28 mouse cellular contexts compared by ENCODE assay signal in genomic region chr16:18704126-18704525, GRCm38 (mm10).
DNase-seq lines count a peak whose midpoint lies in the region; ATAC-seq and TF ChIP-seq lines count a peak whose summit lies in the region.
"Had no signal": no experiment of that assay in that cellular context is flagged by ENCODE, and none has a peak within 500 bp of the region (broad histone marks: within the 10 kb centered on the region; RNA-seq: fewer than 3 reads in every experiment).

No protein-coding gene starts in this region.

- intact Hi-C loops in heart, postnatal 25 days (cut with DNase I), result loop anchor here (5.0 kb wide), 1 partner anchor 73 kb away; the partner anchor contains the start of gene Cldn5

- TF ChIP-seq CTCF in lung, postnatal 0 days (IDR thresholded peaks at IDR 0.05), result no peak

- no peaks in the 10 kb centered on the region for H3K9me3 ChIP-seq in heart, embryonic 13.5 days
- no peaks in the 10 kb centered on the region for H3K9me3 ChIP-seq in kidney, embryonic 16.5 days (ENCODE audit: low read length)
- H3K9me3 ChIP-seq in lung, postnatal 0 days (ENCODE audit: low read length), result no peaks in the 10 kb centered on the region
- H3K9me3 ChIP-seq: forebrain, embryonic 10.5 days; G1E; heart, embryonic 12.5 days; hindbrain, embryonic 10.5 days; limb, embryonic 12.5 days; liver, embryonic 13.5 days had no signal

- DNase-seq in heart, postnatal 25 days (ENCODE audit: low spot score), result no peak
- no peak for DNase-seq in kidney, postnatal 14 days
- DNase-seq in lung, postnatal 0 days (ENCODE audit: low spot score), result no peak
- DNase-seq in lung, postnatal 36 days, result no peak
- DNase-seq: adrenal gland, postnatal 36 days; B cell, adult 2 months; cerebellum, adult 11 months; cerebellum, adult 9-11 months; gastrocnemius, postnatal 14 days; kidney, adult 18-20 months; liver, embryonic 13.5 days; right cerebral cortex, postnatal 25 days; spleen, adult 18-20 months; thymus, postnatal 25 days had no signal

- H3K4me1 ChIP-seq in heart, embryonic 13.5 days, result peaks cover 17% of the 10 kb centered on the region
- peaks cover 16% of the 10 kb centered on the region for H3K4me1 ChIP-seq in kidney, embryonic 16.5 days (ENCODE audit: insufficient read depth, low read length)
- H3K4me1 ChIP-seq in lung, postnatal 0 days (ENCODE audit: insufficient read depth, low read depth, low read length), result peaks cover 20% of the 10 kb centered on the region; the same call in 1 of the 2 replicates
- H3K4me1 ChIP-seq: forebrain, embryonic 10.5 days; liver, embryonic 13.5 days had no signal

- 0 out of 2 replicates have a peak overlapping the region, but pooled peaks have one; percentile 3 for H3K27ac ChIP-seq in heart, embryonic 13.5 days (replicated peaks)
- H3K27ac ChIP-seq in kidney, embryonic 16.5 days (ENCODE audit: low read length), result peak overlapping the region; percentile 35; the same call in 1 of the 2 replicates
- H3K27ac ChIP-seq in lung, postnatal 0 days (ENCODE audit: low read length), result peak overlapping the region; percentile 71; the same call in 1 of the 2 replicates
- H3K27ac ChIP-seq: forebrain, embryonic 10.5 days; hindbrain, embryonic 10.5 days; kidney, postnatal 0 days; limb, embryonic 12.5 days; liver, embryonic 13.5 days had no signal

- no peaks in the 10 kb centered on the region for H3K79me2 ChIP-seq in myocyte (ENCODE audit: control insufficient read depth, insufficient read depth)

- no peak overlapping the region; the same call in 1 of the 2 replicates for H3K9ac ChIP-seq in heart, embryonic 13.5 days
- H3K9ac ChIP-seq in kidney, embryonic 16.5 days (replicated peaks; ENCODE audit: low read length), result no peak overlapping the region
- H3K9ac ChIP-seq in lung, postnatal 0 days (replicated peaks; ENCODE audit: low read depth), result no peak overlapping the region
- H3K9ac ChIP-seq: heart, embryonic 12.5 days; limb, embryonic 12.5 days; liver, embryonic 13.5 days; lung, embryonic 14.5 days had no signal

- H3K36me3 ChIP-seq in heart, embryonic 13.5 days, result no peaks in the 10 kb centered on the region
- H3K36me3 ChIP-seq in kidney, embryonic 16.5 days (ENCODE audit: insufficient read depth, low read length), result no peaks in the 10 kb centered on the region
- H3K36me3 ChIP-seq in lung, postnatal 0 days (ENCODE audit: insufficient read depth, low read length), result no peaks in the 10 kb centered on the region
- H3K36me3 ChIP-seq in myocyte (ENCODE audit: control insufficient read depth, insufficient read depth), result no peaks in the 10 kb centered on the region
- H3K36me3 ChIP-seq: forebrain, embryonic 10.5 days; G1E; heart, embryonic 12.5 days; hindbrain, embryonic 10.5 days; limb, embryonic 12.5 days; liver, embryonic 13.5 days had no signal

- ATAC-seq in heart, embryonic 13.5 days (ENCODE audit: extremely low read depth, insufficient number of reproducible peaks, low FRiP score, low TSS enrichment), result no peak
- no peak for ATAC-seq in kidney, embryonic 16.5 days (ENCODE audit: low FRiP score, low TSS enrichment)
- no peak for ATAC-seq in lung, postnatal 0 days
- ATAC-seq: forebrain, embryonic 16.5 days; inflammation-experienced regulatory T-cells, adult 6 months; Patski had no signal

- H3K27me3 ChIP-seq in heart, embryonic 13.5 days (replicated peaks), result 0 out of 2 replicates have a peak, but pooled peaks cover 4% of the 10 kb centered on the region
- no peaks in the 10 kb centered on the region for H3K27me3 ChIP-seq in kidney, embryonic 16.5 days (ENCODE audit: insufficient read depth, low read length)
- H3K27me3 ChIP-seq in lung, postnatal 0 days (replicated peaks; ENCODE audit: insufficient read depth, low read length), result no peaks in the 10 kb centered on the region
- no peaks in the 10 kb centered on the region for H3K27me3 ChIP-seq in myocyte (ENCODE audit: control insufficient read depth, insufficient read depth, insufficient read length)
- H3K27me3 ChIP-seq: liver, embryonic 13.5 days; Patski had no signal

- no peak overlapping the region for H3K4me3 ChIP-seq in heart, embryonic 13.5 days
- no peak overlapping the region for H3K4me3 ChIP-seq in kidney, embryonic 16.5 days (ENCODE audit: low read length)
- no peak overlapping the region for H3K4me3 ChIP-seq in lung, postnatal 0 days (ENCODE audit: low read depth, low read length)
- no peak overlapping the region for H3K4me3 ChIP-seq in myocyte
- H3K4me3 ChIP-seq: forebrain, embryonic 10.5 days; heart, embryonic 12.5 days; hindbrain, embryonic 10.5 days; limb, embryonic 12.5 days; liver, embryonic 13.5 days had no signal

- TF ChIP-seq POLR2A in myocyte (IDR thresholded peaks at IDR 0.05; ENCODE audit: insufficient read length, low read depth), result no peak

- no peak overlapping the region for H3ac ChIP-seq in myocyte (ENCODE audit: control insufficient read depth, insufficient read length)

- no peak overlapping the region for H3K4me2 ChIP-seq in heart, embryonic 13.5 days
- peak overlapping the region; percentile 1; the same call in 1 of the 2 replicates for H3K4me2 ChIP-seq in kidney, embryonic 16.5 days (replicated peaks; ENCODE audit: low read depth, low read length)
- H3K4me2 ChIP-seq in lung, postnatal 0 days (replicated peaks; ENCODE audit: low read depth, low read length), result no peak overlapping the region
- no peak overlapping the region for H3K4me2 ChIP-seq in myocyte (ENCODE audit: low read depth)
- H3K4me2 ChIP-seq: heart, embryonic 12.5 days; limb, embryonic 12.5 days; liver, embryonic 13.5 days; lung, embryonic 14.5 days; midbrain, embryonic 11.5 days had no signal

- WGBS in heart, embryonic 13.5 days, result 44% methylated on average over 9 of the region's 9 CpGs
- 28% methylated on average over 9 of the region's 9 CpGs for WGBS in kidney, embryonic 16.5 days
- WGBS in lung, postnatal 0 days, result 25% methylated on average over 9 of the region's 9 CpGs

- no peak for TF ChIP-seq EP300 in lung, postnatal 0 days (IDR thresholded peaks at IDR 0.05)

TF ChIP-seq in myocyte, 11 proteins besides CTCF, POLR2A, EP300 and RAD21:
- TF ChIP-seq CEBPB (IDR thresholded peaks at IDR 0.05; ENCODE audit: insufficient read depth, poor library complexity, severe bottlenecking), result no peak
- TF ChIP-seq REST (IDR thresholded peaks at IDR 0.05; ENCODE audit: insufficient read depth, insufficient read length), result no peak
- TF ChIP-seq TCF3 (IDR thresholded peaks at IDR 0.05; ENCODE audit: insufficient read length, low read depth), result no peak
- no peak for TF ChIP-seq POLR2AphosphoS2 (IDR thresholded peaks at IDR 0.05; ENCODE audit: insufficient read length, low read depth)
- peak in 1 of 3 experiments; percentile 7 for TF ChIP-seq MYOD1 (IDR thresholded peaks at IDR 0.05; ENCODE audit: control insufficient read depth in 1 of 3, insufficient read length in 2 of 3, low read depth in 2 of 3)
- TF ChIP-seq MYOG (IDR thresholded peaks at IDR 0.05; ENCODE audit: control insufficient read depth in 1 of 3, insufficient read depth in 1 of 3, insufficient read length in 2 of 3, low read depth in 2 of 3), result peak in 2 of 3 experiments; percentile 28 to 57

Comparison
In these comparisons a context has a peak if more than half of its experiments do, and no peak if none do; other contexts are left out.
1. H3K27ac ChIP-seq: peak in every context shown above with its lines; median percentile 71 in lung, postnatal 0 days; 35 in kidney, embryonic 16.5 days; 3 in heart, embryonic 13.5 days.